In genomic region chr15:31561390-31561789, GRCm38 (mm10) we compare ENCODE assay signal across 12 mouse cellular contexts. TPM values are rescaled to one million over a fixed set of nuclear protein-coding genes. Genes with fewer than 3 reads are reported as not detected.
"Had no signal": no experiment of that assay in that cellular context is flagged by ENCODE, and none has a peak within 500 bp of the region (broad histone marks: within the 10 kb centered on the region; RNA-seq: fewer than 3 reads in every experiment).

No protein-coding gene starts in this region.

- DNase-seq: kidney, postnatal 36 days; layer of hippocampus, adult 9-11 months; left cerebral cortex, postnatal 4 days; lung, adult 18-20 months; midbrain, embryonic 14.5 days; spleen, adult 18-20 months; thymus, adult 18-20 months; thymus, postnatal 25 days had no signal

- H3K4me3 ChIP-seq: limb, embryonic 13.5 days; neural tube, embryonic 12.5 days had no signal

- H3K27me3 ChIP-seq: limb, embryonic 13.5 days; neural tube, embryonic 12.5 days had no signal

- H3K36me3 ChIP-seq: limb, embryonic 13.5 days; neural tube, embryonic 12.5 days had no signal

RNA-seq across cellular contexts. Expression of gene Cmbl, which starts 3.8 kb away (rescaled TPM):
- total RNA-seq: megakaryocyte-erythroid progenitor cell, adult 5-6 weeks; neutrophil, adult 5-6 weeks had no signal
